Mouse (Mus musculus): ENCODE results near the gene Pdlim4. TPM values are rescaled to one million over a fixed set of nuclear protein-coding genes. Genes with fewer than 3 reads are reported as not detected.
"Not testable (repeated sequence)": the region's sequence is repeated elsewhere in the genome, so short reads cannot be mapped to it uniquely, and the experiment has no call there.

Gene Pdlim4
- polyA plus RNA-seq, 1 experiment from 2014 or later: 22.6 TPM

- 81% methylated on average over 11 of the region's 11 CpGs for WGBS
- Histone ChIP-seq H3K9ac (ENCODE audit: low read depth, low read length) (no peak overlapping the region), H3K4me2 (replicated peaks; ENCODE audit: low read depth) (no peak overlapping the region), H3K4me3 (ENCODE audit: low read depth, low read length) (no peak overlapping the region), H3K36me3 (ENCODE audit: control insufficient read depth, insufficient read depth) (no peaks in the 10 kb centered on the region), H3K4me1 (replicated peaks; ENCODE audit: control insufficient read depth, insufficient read depth, low read length) (no peaks in the 10 kb centered on the region), H3K27me3 (replicated peaks; ENCODE audit: control insufficient read depth, insufficient read depth, low read length) (no peaks in the 10 kb centered on the region), H3K9me3 (ENCODE audit: control insufficient read depth) (no peaks in the 10 kb centered on the region), H3K27ac (ENCODE audit: low read depth, low read length) (no peak overlapping the region)
- no peak for ATAC-seq
- no peak for TF ChIP-seq CTCF (IDR thresholded peaks at IDR 0.05; ENCODE audit: low read depth)
Observed at GRCm38 (mm10) chr11:54007717-54008116, 61.1 kb downstream of the Pdlim4 start.

- Histone ChIP-seq H3K4me1 (replicated peaks; ENCODE audit: control insufficient read depth, insufficient read depth, low read length) (no peaks in the 10 kb centered on the region), H3K27me3 (replicated peaks; ENCODE audit: control insufficient read depth, insufficient read depth, low read length) (no peaks in the 10 kb centered on the region), H3K36me3 (ENCODE audit: control insufficient read depth, insufficient read depth) (no peaks in the 10 kb centered on the region), H3K27ac (ENCODE audit: low read depth, low read length) (no peak overlapping the region), H3K9me3 (ENCODE audit: control insufficient read depth) (no peaks in the 10 kb centered on the region), H3K9ac (ENCODE audit: low read depth, low read length) (no peak overlapping the region), H3K4me2 (replicated peaks; ENCODE audit: low read depth) (no peak overlapping the region), H3K4me3 (ENCODE audit: low read depth, low read length) (no peak overlapping the region)
- TF ChIP-seq CTCF (IDR thresholded peaks at IDR 0.05; ENCODE audit: low read depth): no peak
- WGBS: 61% methylated on average over 4 of the region's 4 CpGs
- ATAC-seq: no peak
Observed at GRCm38 (mm10) chr11:54006901-54007300, 61.9 kb downstream of the Pdlim4 start.

DNA sequence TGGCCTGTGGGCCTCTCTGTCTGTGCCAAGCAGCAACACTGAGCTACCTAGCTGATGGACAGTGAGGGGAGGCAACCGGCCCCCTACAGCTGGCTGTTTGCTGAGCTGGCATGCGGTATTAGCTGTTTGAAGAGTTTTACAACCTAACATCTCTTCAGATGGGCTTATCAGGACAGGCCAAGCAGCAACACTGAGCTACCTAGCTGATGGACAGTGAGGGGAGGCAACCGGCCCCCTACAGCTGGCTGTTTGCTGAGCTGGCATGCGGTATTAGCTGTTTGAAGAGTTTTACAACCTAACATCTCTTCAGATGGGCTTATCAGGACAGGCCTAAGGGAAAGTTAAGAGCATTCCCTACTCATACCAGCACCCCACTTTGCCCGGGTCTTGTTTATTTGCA lies 62.5 kb downstream of the Pdlim4 start:
- not testable (repeated sequence) for H3K4me3 ChIP-seq (ENCODE audit: low read depth, low read length); H3K36me3 ChIP-seq (ENCODE audit: control insufficient read depth, insufficient read depth)
- 20% methylated on average over 5 of the region's 5 CpGs for WGBS

More for the DNA sequence above, 62.5 kb downstream of the Pdlim4 start:
- ATAC-seq; H3K27ac ChIP-seq (ENCODE audit: low read depth, low read length); H3K4me2 ChIP-seq (replicated peaks; ENCODE audit: low read depth); H3K4me1 ChIP-seq (replicated peaks; ENCODE audit: control insufficient read depth, insufficient read depth, low read length); H3K27me3 ChIP-seq (replicated peaks; ENCODE audit: control insufficient read depth, insufficient read depth, low read length); H3K9me3 ChIP-seq (ENCODE audit: control insufficient read depth); H3K9ac ChIP-seq (ENCODE audit: low read depth, low read length): not testable (repeated sequence)

Other genes starting within 250 kb of the Pdlim4 start
- gene Gm12216, start 209.8 kb downstream of the Pdlim4 start, polyA plus RNA-seq (2015; fragmentation: Nextera tagmentation; extraction: Ambion mirVana): 6.5 and 8.0 TPM in 2 replicates
- 40.5 and 40.8 TPM in 2 replicates for gene Slc22a5, start 177.4 kb downstream of the Pdlim4 start, polyA plus RNA-seq (2015; fragmentation: Nextera tagmentation; extraction: Ambion mirVana)
- gene Slc22a21, start 88.7 kb downstream of the Pdlim4 start, polyA plus RNA-seq (2015; fragmentation: Nextera tagmentation; extraction: Ambion mirVana): 6.8 and 8.8 TPM in 2 replicates
- gene Slc22a4, start 40.9 kb downstream of the Pdlim4 start, polyA plus RNA-seq (2015; fragmentation: Nextera tagmentation; extraction: Ambion mirVana): 1.2 and 1.3 TPM in 2 replicates
- 6.9 and 8.3 TPM in 2 replicates for gene P4ha2, start 31.1 kb upstream of the Pdlim4 start, polyA plus RNA-seq (2015; fragmentation: Nextera tagmentation; extraction: Ambion mirVana)
- 0.71 and 1.3 TPM in 2 replicates for gene Csf2, start 180.7 kb upstream of the Pdlim4 start, polyA plus RNA-seq (2015; fragmentation: Nextera tagmentation; extraction: Ambion mirVana)
- not detected in 2 replicates for gene Il3, start 198.3 kb upstream of the Pdlim4 start, polyA plus RNA-seq (2015; fragmentation: Nextera tagmentation; extraction: Ambion mirVana)
- gene Acsl6, start 234.8 kb upstream of the Pdlim4 start, polyA plus RNA-seq (2015; fragmentation: Nextera tagmentation; extraction: Ambion mirVana): 1.2 and 1.3 TPM in 2 replicates